Mouse (Mus musculus): Measurements from ENCODE around the gene Ino80b.

GRCm38 (mm10) chr6:83080210-83080609 lies 45.0 kb downstream of the Ino80b start:
- TF ChIP-seq CTCF (IDR thresholded peaks at IDR 0.05; ENCODE audit: low read depth, low read length) (no peak), POLR2A (IDR thresholded peaks at IDR 0.05; ENCODE audit: borderline replicate concordance, low read depth, low read length) (no peak)

Measured in bone marrow macrophage, adult 2 months (primary cell).